Mouse (Mus musculus): Measurements from ENCODE around the gene Klrb1c. TPM values are rescaled to one million over a fixed set of nuclear protein-coding genes. Genes with fewer than 3 reads are reported as not detected.
"Not testable (repeated sequence)": the region's sequence is repeated elsewhere in the genome, so short reads cannot be mapped to it uniquely, and the experiment has no call there.

Gene Klrb1c
- polyA plus RNA-seq, 1 experiment from 2014 or later: not detected

DNA sequence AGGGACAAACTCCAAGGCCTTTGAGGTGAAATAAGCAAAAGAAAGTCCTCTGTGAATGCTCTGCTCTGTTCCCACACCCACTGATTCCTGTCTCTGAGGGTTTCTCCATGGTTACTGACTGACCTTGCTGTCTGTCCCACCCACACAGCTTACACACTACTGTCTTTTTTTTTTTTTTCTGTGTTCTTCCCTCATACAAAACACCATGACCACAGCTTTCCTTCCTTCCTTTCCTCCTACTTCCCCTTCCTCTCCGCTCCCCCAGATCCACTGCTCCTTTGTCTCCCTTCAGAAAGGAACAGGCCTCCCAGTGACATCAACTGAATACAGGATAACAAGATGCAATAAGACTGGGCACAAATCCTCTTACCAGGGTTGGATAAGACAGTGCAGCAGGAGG is 498 bp downstream of the Klrb1c start:
- H3K36me3 ChIP-seq (ENCODE audit: control insufficient read depth, insufficient read depth, low read length): no peaks in the 10 kb centered on the region
- no peaks in the 10 kb centered on the region for H3K4me1 ChIP-seq (ENCODE audit: control insufficient read depth, insufficient read depth, low read length)
- DNase-seq (no peak), ATAC-seq (ENCODE audit: low FRiP score, low TSS enrichment) (no peak)
- no peak overlapping the region for H3K4me3 ChIP-seq (replicated peaks; ENCODE audit: low read depth, low read length)
- H3K4me2 ChIP-seq (ENCODE audit: low read length): no peak overlapping the region
- no peaks in the 10 kb centered on the region for H3K9me3 ChIP-seq (ENCODE audit: control insufficient read depth, low read length)
- H3K27me3 ChIP-seq (ENCODE audit: control insufficient read depth, insufficient read depth, low read length): no peaks in the 10 kb centered on the region
- H3K9ac ChIP-seq (replicated peaks; ENCODE audit: low read length): no peak overlapping the region
- H3K27ac ChIP-seq (replicated peaks; ENCODE audit: low read depth, low read length): no peak overlapping the region
- 73% methylated on average over 1 of the region's 1 CpGs for WGBS

DNA sequence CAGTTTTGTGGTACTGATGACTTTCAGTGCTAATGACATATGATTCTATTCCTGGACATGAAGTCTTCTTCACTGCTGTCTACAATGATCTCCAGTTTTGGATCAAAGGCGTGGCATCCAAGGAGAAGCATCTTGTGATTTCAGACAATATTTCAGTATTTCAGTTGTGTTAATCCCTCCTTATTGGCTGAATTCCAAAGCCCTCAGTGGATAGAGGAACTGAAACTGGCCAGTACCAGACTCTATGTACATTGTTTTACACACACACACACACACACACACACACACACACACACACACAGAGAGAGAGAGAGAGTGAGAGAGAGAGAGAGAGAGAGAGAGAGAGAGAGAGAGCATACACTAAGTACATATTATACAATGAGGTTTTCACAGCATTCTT is 2.6 kb downstream of the Klrb1c start:
- H3K27ac ChIP-seq (replicated peaks; ENCODE audit: low read depth, low read length); H3K4me3 ChIP-seq (replicated peaks; ENCODE audit: low read depth, low read length); H3K27me3 ChIP-seq (ENCODE audit: control insufficient read depth, insufficient read depth, low read length); H3K36me3 ChIP-seq (ENCODE audit: control insufficient read depth, insufficient read depth, low read length); H3K9me3 ChIP-seq (ENCODE audit: control insufficient read depth, low read length); DNase-seq; H3K9ac ChIP-seq (replicated peaks; ENCODE audit: low read length); ATAC-seq (ENCODE audit: low FRiP score, low TSS enrichment); H3K4me2 ChIP-seq (ENCODE audit: low read length); H3K4me1 ChIP-seq (ENCODE audit: control insufficient read depth, insufficient read depth, low read length): not testable (repeated sequence)
- WGBS: 81% methylated on average over 1 of the region's 1 CpGs

DNA sequence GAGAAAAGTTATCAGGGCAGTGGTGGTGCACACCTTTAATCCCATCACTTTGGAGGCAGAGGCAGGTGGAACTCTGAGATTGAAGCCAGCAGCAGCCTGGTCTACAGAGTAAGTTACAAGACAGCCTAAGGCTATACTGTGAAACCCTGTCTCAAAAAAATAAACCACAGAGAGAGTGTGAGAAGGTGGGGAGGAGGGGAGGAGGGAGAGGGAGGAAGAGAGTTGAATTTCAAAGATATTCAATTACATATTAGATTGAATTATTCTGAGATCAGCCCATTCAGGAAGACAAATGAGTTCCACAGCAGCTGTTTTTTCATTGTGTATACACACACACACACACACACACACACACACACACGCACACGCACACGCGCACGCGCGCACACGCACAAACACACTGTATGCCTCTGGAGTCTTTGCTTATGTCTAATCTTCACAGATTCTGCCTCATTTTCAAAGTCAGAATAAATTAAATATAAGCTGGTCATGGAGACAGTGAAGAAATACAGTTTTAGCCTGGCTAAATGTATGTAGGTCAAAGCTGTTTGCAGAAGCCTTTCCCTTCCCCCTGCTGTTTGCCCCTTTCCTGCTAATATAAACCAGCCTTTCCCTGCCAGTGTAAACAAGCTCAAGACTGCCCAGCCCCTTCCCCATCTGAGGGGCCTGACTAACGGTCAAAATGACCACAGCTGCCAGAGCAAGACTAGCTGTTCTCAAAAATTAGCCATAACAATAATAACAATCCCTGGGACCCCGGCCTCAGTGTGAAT is 19.3 kb downstream of the Klrb1c start:
- peak; percentile 26 for DNase-seq
- 83% methylated on average over 10 of the region's 10 CpGs for WGBS
- no peak overlapping the region for H3K9ac ChIP-seq (replicated peaks; ENCODE audit: low read length)
- ATAC-seq (ENCODE audit: low FRiP score, low TSS enrichment): no peak
- no peaks in the 10 kb centered on the region for H3K27me3 ChIP-seq (ENCODE audit: control insufficient read depth, insufficient read depth, low read length)
- H3K27ac ChIP-seq (replicated peaks; ENCODE audit: low read depth, low read length): no peak overlapping the region
- no peaks in the 10 kb centered on the region; the same call in 1 of the 2 replicates for H3K4me1 ChIP-seq (ENCODE audit: control insufficient read depth, insufficient read depth, low read length)
- H3K36me3 ChIP-seq (ENCODE audit: control insufficient read depth, insufficient read depth, low read length): no peaks in the 10 kb centered on the region
- H3K4me2 ChIP-seq (ENCODE audit: low read length): no peak overlapping the region
- no peaks in the 10 kb centered on the region for H3K9me3 ChIP-seq (ENCODE audit: control insufficient read depth, low read length)
- H3K4me3 ChIP-seq (replicated peaks; ENCODE audit: low read depth, low read length): no peak overlapping the region

DNA sequence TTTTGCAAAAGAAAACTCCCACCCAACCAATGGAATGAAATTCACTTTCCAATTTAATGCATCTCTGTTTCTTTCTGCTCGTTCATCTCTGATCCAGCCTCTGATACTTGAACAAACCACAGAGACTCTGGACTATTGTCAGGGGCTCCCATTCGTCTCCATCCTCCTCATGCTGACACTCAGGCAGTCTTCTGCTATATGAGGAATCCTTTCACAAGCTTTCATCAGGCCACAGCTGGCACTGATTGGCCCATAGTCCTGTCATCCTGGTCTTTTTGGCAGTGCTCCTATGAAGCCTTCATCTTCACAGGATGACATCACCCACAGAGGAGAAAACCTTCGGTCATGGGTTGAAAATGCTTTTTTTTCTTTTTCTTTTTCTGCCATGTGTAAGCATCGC is 21.0 kb downstream of the Klrb1c start:
- Histone ChIP-seq H3K36me3 (ENCODE audit: control insufficient read depth, insufficient read depth, low read length) (no peaks in the 10 kb centered on the region), H3K4me1 (ENCODE audit: control insufficient read depth, insufficient read depth, low read length) (no peaks in the 10 kb centered on the region; the same call in 1 of the 2 replicates), H3K9me3 (ENCODE audit: control insufficient read depth, low read length) (no peaks in the 10 kb centered on the region), H3K9ac (replicated peaks; ENCODE audit: low read length) (no peak overlapping the region), H3K4me2 (ENCODE audit: low read length) (no peak overlapping the region), H3K4me3 (replicated peaks; ENCODE audit: low read depth, low read length) (no peak overlapping the region), H3K27ac (replicated peaks; ENCODE audit: low read depth, low read length) (no peak overlapping the region), H3K27me3 (ENCODE audit: control insufficient read depth, insufficient read depth, low read length) (no peaks in the 10 kb centered on the region)
- no peak for ATAC-seq (ENCODE audit: low FRiP score, low TSS enrichment)
- no peak for DNase-seq
- 82% methylated on average over 4 of the region's 4 CpGs for WGBS

DNA sequence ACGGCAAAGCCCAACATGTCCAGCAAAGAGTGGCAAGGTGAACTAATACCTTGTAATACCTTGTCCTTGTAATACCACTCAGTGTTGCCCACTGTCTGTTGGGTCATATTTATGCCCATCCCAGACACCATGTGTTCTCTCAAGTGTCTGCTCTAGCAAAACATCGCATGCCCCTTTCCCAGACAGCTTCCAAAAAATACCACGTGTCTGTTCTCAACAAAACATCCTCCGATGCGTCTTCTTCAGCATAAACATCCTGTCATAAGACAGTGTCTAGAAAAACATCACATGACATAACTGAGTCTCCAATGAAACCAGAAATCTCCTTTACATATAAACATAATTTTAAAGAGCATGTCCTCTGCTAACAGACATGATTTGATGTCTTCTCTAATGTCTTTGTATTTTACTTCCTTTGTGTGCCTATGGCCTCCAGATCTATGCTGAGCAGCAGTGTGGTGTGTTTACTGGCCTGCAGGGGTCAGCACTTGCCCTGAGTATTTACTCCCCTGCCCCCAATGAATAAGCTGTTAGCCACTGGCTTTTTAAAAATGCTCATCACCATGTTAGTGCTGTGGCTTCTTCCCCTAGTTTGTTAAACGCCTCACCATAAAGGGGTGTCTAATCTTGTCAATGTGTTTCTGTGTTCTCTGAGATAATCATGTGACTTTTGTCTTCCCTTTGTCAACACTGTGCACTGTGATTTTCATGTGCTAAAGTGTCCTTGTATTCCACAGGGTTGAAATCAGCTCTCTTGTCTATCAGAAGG is 22.3 kb downstream of the Klrb1c start:
- not testable (repeated sequence) for H3K9ac ChIP-seq (replicated peaks; ENCODE audit: low read length)
- ATAC-seq (ENCODE audit: low FRiP score, low TSS enrichment): peak; percentile 49; the same call in 1 of the 2 replicates

DNA sequence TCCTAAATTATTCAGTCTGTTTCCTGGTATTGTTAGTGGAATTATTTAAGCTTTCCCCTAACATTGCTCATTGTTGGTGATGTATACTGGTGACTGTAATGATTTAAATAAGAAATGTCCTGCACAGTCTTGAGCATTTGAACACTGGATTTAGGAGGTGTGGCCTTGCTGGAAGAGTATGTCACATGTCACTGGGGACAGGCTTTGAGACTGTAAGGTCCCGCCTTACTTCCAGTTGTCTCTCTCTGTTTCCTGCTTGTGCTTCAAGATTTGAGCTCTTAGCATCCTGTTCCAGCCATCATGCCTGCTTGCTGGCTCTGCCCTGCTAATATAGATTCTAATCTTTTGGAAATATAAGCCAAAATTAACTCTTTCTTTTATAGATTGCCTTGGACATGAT is 23.8 kb downstream of the Klrb1c start:
- Histone ChIP-seq H3K4me1 (ENCODE audit: control insufficient read depth, insufficient read depth, low read length) (peaks cover 2% of the 10 kb centered on the region; the same call in 1 of the 2 replicates), H3K9me3 (ENCODE audit: control insufficient read depth, low read length) (no peaks in the 10 kb centered on the region), H3K4me3 (replicated peaks; ENCODE audit: low read depth, low read length) (no peak overlapping the region), H3K27ac (replicated peaks; ENCODE audit: low read depth, low read length) (no peak overlapping the region), H3K4me2 (ENCODE audit: low read length) (no peak overlapping the region), H3K27me3 (ENCODE audit: control insufficient read depth, insufficient read depth, low read length) (no peaks in the 10 kb centered on the region), H3K36me3 (ENCODE audit: control insufficient read depth, insufficient read depth, low read length) (no peaks in the 10 kb centered on the region), H3K9ac (replicated peaks; ENCODE audit: low read length) (no peak overlapping the region)
- ATAC-seq (ENCODE audit: low FRiP score, low TSS enrichment): no peak
- DNase-seq: no peak
- 80% methylated on average over 1 of the region's 1 CpGs for WGBS

More for the DNA sequence above, 22.3 kb downstream of the Klrb1c start:
- WGBS: 64% methylated on average over 6 of the region's 6 CpGs
- not testable (repeated sequence) for H3K9me3 ChIP-seq (ENCODE audit: control insufficient read depth, low read length); H3K27me3 ChIP-seq (ENCODE audit: control insufficient read depth, insufficient read depth, low read length); H3K36me3 ChIP-seq (ENCODE audit: control insufficient read depth, insufficient read depth, low read length); H3K4me3 ChIP-seq (replicated peaks; ENCODE audit: low read depth, low read length); H3K4me1 ChIP-seq (ENCODE audit: control insufficient read depth, insufficient read depth, low read length)
- Histone ChIP-seq H3K4me2 (ENCODE audit: low read length) (0 out of 2 replicates have a peak overlapping the region, but pooled peaks have one; percentile 7), H3K27ac (replicated peaks; ENCODE audit: low read depth, low read length) (peak overlapping the region; percentile 63; the same call in 1 of the 2 replicates)
- DNase-seq: peak; percentile 84

DNA sequence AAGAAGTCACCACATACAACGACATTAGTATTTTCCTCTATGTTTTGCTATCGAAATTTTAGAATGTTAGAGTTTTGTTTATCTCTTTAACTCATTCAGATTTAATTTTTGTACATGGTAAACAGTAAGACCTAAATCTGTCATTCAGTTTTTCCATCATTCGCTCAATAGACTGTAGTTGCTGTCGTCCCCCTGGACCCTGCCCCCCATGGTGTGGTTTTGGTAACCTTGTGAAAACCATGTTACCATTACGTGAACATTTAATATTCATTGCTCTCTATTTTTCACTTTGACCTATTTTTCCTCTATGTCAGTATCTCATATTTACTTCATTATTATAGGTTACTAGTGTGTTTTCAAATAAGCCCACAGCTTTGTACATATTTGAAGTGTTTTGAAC is 24.4 kb downstream of the Klrb1c start:
- H3K4me1 ChIP-seq (ENCODE audit: control insufficient read depth, insufficient read depth, low read length): peaks cover 3% of the 10 kb centered on the region; the same call in 1 of the 2 replicates
- DNase-seq: no peak
- peak overlapping the region; percentile 50 for H3K4me2 ChIP-seq (ENCODE audit: low read length)
- ATAC-seq (ENCODE audit: low FRiP score, low TSS enrichment): no peak
- H3K4me3 ChIP-seq (replicated peaks; ENCODE audit: low read depth, low read length): peak overlapping the region; percentile 52
- no peaks in the 10 kb centered on the region for H3K9me3 ChIP-seq (ENCODE audit: control insufficient read depth, low read length)
- H3K27me3 ChIP-seq (ENCODE audit: control insufficient read depth, insufficient read depth, low read length): no peaks in the 10 kb centered on the region
- WGBS: 21% methylated on average over 5 of the region's 5 CpGs
- H3K9ac ChIP-seq (replicated peaks; ENCODE audit: low read length): peak overlapping the region; percentile 47; the same call in 1 of the 2 replicates
- H3K36me3 ChIP-seq (ENCODE audit: control insufficient read depth, insufficient read depth, low read length): no peaks in the 10 kb centered on the region
- H3K27ac ChIP-seq (replicated peaks; ENCODE audit: low read depth, low read length): peak overlapping the region; percentile 80; the same call in 1 of the 2 replicates

DNA sequence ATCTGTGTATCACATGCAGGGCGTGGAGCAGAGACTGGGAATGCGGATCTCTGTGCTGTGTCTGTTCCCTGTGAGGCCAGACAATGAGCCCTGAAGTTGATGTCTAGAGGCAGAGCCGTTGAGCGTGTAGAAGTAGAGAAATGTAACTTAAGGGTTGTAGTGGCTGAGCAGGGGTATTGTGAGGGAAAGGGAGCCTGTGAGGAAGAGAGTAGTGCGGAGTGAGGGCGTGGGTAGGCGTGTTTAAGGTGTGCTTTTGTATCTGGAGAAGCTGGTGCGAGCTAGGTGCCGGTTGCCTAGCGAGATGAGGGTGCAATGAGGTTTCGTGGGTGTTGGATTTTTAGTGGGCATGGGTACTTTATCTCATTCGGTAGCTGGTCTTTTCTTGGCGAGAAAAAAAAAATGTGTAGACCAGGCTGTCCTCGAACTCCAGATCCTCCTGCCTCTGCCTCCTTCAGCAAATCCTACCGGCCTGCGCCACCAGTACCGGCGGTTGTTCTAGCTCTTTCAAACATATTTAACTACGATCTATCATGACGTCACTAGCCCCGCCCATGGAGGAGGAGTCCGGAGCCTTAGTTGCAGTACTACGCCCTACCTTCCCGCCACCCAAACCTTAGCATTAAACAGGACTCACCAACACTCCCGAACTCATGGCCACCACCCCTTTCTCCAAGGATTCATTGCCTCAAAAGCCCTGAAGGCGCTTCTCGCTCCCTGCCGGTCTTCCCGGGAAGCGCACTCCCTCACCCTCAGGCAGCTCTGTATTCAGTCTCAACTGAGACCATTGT is 25.1 kb downstream of the Klrb1c start:
- Histone ChIP-seq H3K4me2 (ENCODE audit: low read length) (peak overlapping the region; percentile 65), H3K27ac (replicated peaks; ENCODE audit: low read depth, low read length) (peak overlapping the region; percentile 85), H3K36me3 (ENCODE audit: control insufficient read depth, insufficient read depth, low read length) (no peaks in the 10 kb centered on the region), H3K4me1 (ENCODE audit: control insufficient read depth, insufficient read depth, low read length) (peaks cover 7% of the 10 kb centered on the region; the same call in 1 of the 2 replicates), H3K4me3 (replicated peaks; ENCODE audit: low read depth, low read length) (peak overlapping the region; percentile 52), H3K9me3 (ENCODE audit: control insufficient read depth, low read length) (no peaks in the 10 kb centered on the region), H3K9ac (replicated peaks; ENCODE audit: low read length) (peak overlapping the region; percentile 62), H3K27me3 (ENCODE audit: control insufficient read depth, insufficient read depth, low read length) (no peaks in the 10 kb centered on the region)
- 1% methylated on average over 30 of the region's 30 CpGs for WGBS
- ATAC-seq (ENCODE audit: low FRiP score, low TSS enrichment): peak; percentile 88
- peak; percentile 95 for DNase-seq
